9 mouse cellular contexts compared by ENCODE assay signal in the genomic region with DNA sequence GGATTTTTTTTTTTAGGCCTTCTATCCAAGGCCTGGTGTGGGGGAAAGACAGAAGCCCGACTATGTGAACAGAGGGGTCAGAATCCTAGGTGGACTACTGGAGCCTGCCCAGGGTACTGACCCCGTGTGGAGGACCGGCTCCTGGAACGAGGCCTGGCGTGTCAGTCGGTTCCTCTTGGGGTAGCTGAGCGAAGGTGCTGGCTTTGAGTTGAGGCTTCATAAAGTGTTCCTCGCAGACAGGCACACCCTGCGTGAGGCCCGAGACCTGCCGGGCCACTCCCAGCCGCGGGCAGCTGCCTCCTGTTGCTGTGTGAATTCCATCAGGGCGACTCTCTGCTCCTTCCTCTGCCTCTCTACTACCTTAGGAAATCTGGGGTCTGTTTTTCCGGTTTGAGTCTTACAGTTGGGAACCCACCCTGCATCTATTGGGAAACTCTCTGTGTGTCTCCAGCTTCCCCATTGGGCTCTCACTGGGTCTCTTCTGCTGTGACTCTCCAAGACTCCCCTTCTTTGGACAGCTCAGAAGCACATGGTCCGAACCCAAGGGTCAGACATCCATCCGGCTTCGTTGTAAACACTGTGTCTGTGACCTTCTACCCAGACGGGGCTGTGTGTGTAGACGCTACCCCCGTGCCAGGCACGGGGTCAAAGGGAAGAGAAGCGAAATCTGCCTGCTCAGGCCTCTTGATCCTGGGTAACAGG. TPM values are rescaled to one million over a fixed set of nuclear protein-coding genes. Genes with fewer than 3 reads are reported as not detected.
A peak's percentile ranks its signal among the peaks of the same experiment; 100 is the strongest.
DNase-seq lines count a peak whose midpoint lies in the region; ATAC-seq and TF ChIP-seq lines count a peak whose summit lies in the region.
"Had no signal": no experiment of that assay in that cellular context is flagged by ENCODE, and none has a peak within 500 bp of the region (broad histone marks: within the 10 kb centered on the region; RNA-seq: fewer than 3 reads in every experiment).

No protein-coding gene starts in this region.

- H3K4me1 ChIP-seq in liver, embryonic 15.5 days (replicated peaks), result peaks cover 7% of the 10 kb centered on the region; the same call in 1 of the 2 replicates
- peaks cover 14% of the 10 kb centered on the region; the same call in 1 of the 2 replicates for H3K4me1 ChIP-seq in liver, embryonic 12.5 days
- peaks cover 25% of the 10 kb centered on the region for H3K4me1 ChIP-seq in intestine, embryonic 16.5 days (ENCODE audit: control insufficient read depth, insufficient read depth, low read length)
- H3K4me1 ChIP-seq in limb, embryonic 15.5 days, result peaks cover 24% of the 10 kb centered on the region
- H3K4me1 ChIP-seq in forebrain, embryonic 16.5 days (replicated peaks; ENCODE audit: control insufficient read depth, insufficient read depth, low read length), result no peaks in the 10 kb centered on the region

- peak; percentile 26 for TF ChIP-seq POLR2A in myocyte (IDR thresholded peaks at IDR 0.05; ENCODE audit: insufficient read length, low read depth)

- H3K4me2 ChIP-seq in liver, embryonic 15.5 days, result no peak overlapping the region
- no peak overlapping the region for H3K4me2 ChIP-seq in liver, embryonic 12.5 days
- H3K4me2 ChIP-seq in intestine, embryonic 16.5 days (ENCODE audit: low read depth, low read length), result peak overlapping the region; percentile 26; the same call in 1 of the 2 replicates
- no peak overlapping the region for H3K4me2 ChIP-seq in limb, embryonic 15.5 days
- peak overlapping the region; percentile 76 for H3K4me2 ChIP-seq in myocyte (ENCODE audit: low read depth)
- no peak overlapping the region for H3K4me2 ChIP-seq in forebrain, embryonic 16.5 days (ENCODE audit: low read length)

- H3K9me3 ChIP-seq in liver, embryonic 15.5 days (replicated peaks), result no peaks in the 10 kb centered on the region
- H3K9me3 ChIP-seq in liver, embryonic 12.5 days (replicated peaks), result no peaks in the 10 kb centered on the region
- no peaks in the 10 kb centered on the region for H3K9me3 ChIP-seq in intestine, embryonic 16.5 days (ENCODE audit: control insufficient read depth, low read length)
- no peaks in the 10 kb centered on the region for H3K9me3 ChIP-seq in limb, embryonic 15.5 days
- H3K9me3 ChIP-seq in forebrain, embryonic 16.5 days (ENCODE audit: control insufficient read depth, low read length), result no peaks in the 10 kb centered on the region

- H3K27ac ChIP-seq in liver, embryonic 15.5 days (replicated peaks), result 0 out of 2 replicates have a peak overlapping the region, but pooled peaks have one; percentile 14
- no peak overlapping the region for H3K27ac ChIP-seq in liver, embryonic 12.5 days
- H3K27ac ChIP-seq in intestine, embryonic 16.5 days (ENCODE audit: low read length), result peak overlapping the region; percentile 65
- peak overlapping the region; percentile 79 for H3K27ac ChIP-seq in limb, embryonic 15.5 days
- no peak overlapping the region for H3K27ac ChIP-seq in forebrain, embryonic 16.5 days (ENCODE audit: low read length)

- ATAC-seq in liver, embryonic 15.5 days (ENCODE audit: insufficient read depth), result peak; percentile 9; the same call in 1 of the 2 replicates
- ATAC-seq in liver, embryonic 12.5 days, result no peak; the same call in 1 of the 2 replicates
- ATAC-seq in intestine, embryonic 16.5 days, result peak; percentile 80
- no peak for ATAC-seq in limb, embryonic 15.5 days (ENCODE audit: insufficient number of reproducible peaks, low FRiP score, low TSS enrichment, low read depth)
- ATAC-seq in forebrain, embryonic 16.5 days, result no peak

- peak overlapping the region; percentile 8 for H3ac ChIP-seq in myocyte (ENCODE audit: control insufficient read depth, insufficient read length)

- peaks cover 41% of the 10 kb centered on the region for H3K79me2 ChIP-seq in myocyte (ENCODE audit: control insufficient read depth, insufficient read depth)

- WGBS in liver, embryonic 15.5 days (ENCODE audit: insufficient replicate concordance), result 44% methylated on average over 23 of the region's 23 CpGs
- 58% methylated on average over 23 of the region's 23 CpGs for WGBS in liver, embryonic 12.5 days (ENCODE audit: insufficient replicate concordance)
- WGBS in intestine, embryonic 16.5 days, result 48% methylated on average over 23 of the region's 23 CpGs
- WGBS in limb, embryonic 15.5 days, result 52% methylated on average over 23 of the region's 23 CpGs
- WGBS in forebrain, embryonic 16.5 days, result 81% methylated on average over 23 of the region's 23 CpGs

- no peak for DNase-seq in left cerebral cortex, adult 18-20 months (ENCODE audit: low spot score in 2 of 2)
- DNase-seq in urinary bladder, adult 2 months (ENCODE audit: low spot score), result no peak

- no peaks in the 10 kb centered on the region for H3K27me3 ChIP-seq in liver, embryonic 15.5 days
- peaks cover 19% of the 10 kb centered on the region for H3K27me3 ChIP-seq in liver, embryonic 12.5 days (replicated peaks)
- H3K27me3 ChIP-seq in intestine, embryonic 16.5 days (replicated peaks; ENCODE audit: control insufficient read depth, insufficient read depth, low read length), result no peaks in the 10 kb centered on the region
- no peaks in the 10 kb centered on the region for H3K27me3 ChIP-seq in limb, embryonic 15.5 days
- no peaks in the 10 kb centered on the region for H3K27me3 ChIP-seq in myocyte (ENCODE audit: control insufficient read depth, insufficient read depth, insufficient read length)
- no peaks in the 10 kb centered on the region for H3K27me3 ChIP-seq in forebrain, embryonic 16.5 days (replicated peaks; ENCODE audit: control insufficient read depth, insufficient read depth, low read length)

- H3K36me3 ChIP-seq in liver, embryonic 15.5 days (replicated peaks), result no peaks in the 10 kb centered on the region
- no peaks in the 10 kb centered on the region for H3K36me3 ChIP-seq in liver, embryonic 12.5 days
- no peaks in the 10 kb centered on the region for H3K36me3 ChIP-seq in intestine, embryonic 16.5 days (ENCODE audit: control insufficient read depth, insufficient read depth, low read length)
- no peaks in the 10 kb centered on the region for H3K36me3 ChIP-seq in limb, embryonic 15.5 days
- peaks cover 12% of the 10 kb centered on the region for H3K36me3 ChIP-seq in myocyte (ENCODE audit: control insufficient read depth, insufficient read depth)
- no peaks in the 10 kb centered on the region for H3K36me3 ChIP-seq in forebrain, embryonic 16.5 days (ENCODE audit: control insufficient read depth, insufficient read depth)

- no peak overlapping the region for H3K4me3 ChIP-seq in liver, embryonic 15.5 days (replicated peaks)
- H3K4me3 ChIP-seq in liver, embryonic 12.5 days, result no peak overlapping the region
- no peak overlapping the region for H3K4me3 ChIP-seq in intestine, embryonic 16.5 days (ENCODE audit: low read length)
- no peak overlapping the region for H3K4me3 ChIP-seq in limb, embryonic 15.5 days
- H3K4me3 ChIP-seq in myocyte, result no peak overlapping the region
- no peak overlapping the region for H3K4me3 ChIP-seq in forebrain, embryonic 16.5 days (replicated peaks; ENCODE audit: low read length)
- H3K4me3 ChIP-seq: erythroblast, embryonic 14.5 days had no signal

- no peak overlapping the region for H3K9ac ChIP-seq in liver, embryonic 15.5 days
- H3K9ac ChIP-seq in liver, embryonic 12.5 days, result no peak overlapping the region
- H3K9ac ChIP-seq in intestine, embryonic 16.5 days (ENCODE audit: low read depth, low read length), result 0 out of 2 replicates have a peak overlapping the region, but pooled peaks have one; percentile 35
- H3K9ac ChIP-seq in limb, embryonic 15.5 days, result no peak overlapping the region
- H3K9ac ChIP-seq in forebrain, embryonic 16.5 days (replicated peaks; ENCODE audit: low read depth, low read length), result no peak overlapping the region

TF ChIP-seq in myocyte, 11 proteins besides CTCF, POLR2A, EP300 and RAD21 (continues in another document):
- TF ChIP-seq USF1 (IDR thresholded peaks at IDR 0.05; ENCODE audit: low read depth), result no peak
- no peak for TF ChIP-seq CEBPB (IDR thresholded peaks at IDR 0.05; ENCODE audit: insufficient read depth, poor library complexity, severe bottlenecking)
- no peak for TF ChIP-seq SRF (IDR thresholded peaks at IDR 0.05; ENCODE audit: control insufficient read depth, insufficient read length, low read depth)
- TF ChIP-seq MYOD1 (IDR thresholded peaks at IDR 0.05; ENCODE audit: control insufficient read depth in 1 of 3, insufficient read length in 2 of 3, low read depth in 2 of 3), result peak in 2 of 3 experiments; percentile 57 to 83

RNA-seq across cellular contexts. Expression of a gene that starts 26.5 kb away (rescaled TPM):
- 0.31 and 0.44 TPM in 2 replicates for polyA plus RNA-seq in liver, embryonic 15.5 days (2015; fragmentation: Nextera tagmentation; extraction: Ambion mirVana)
- polyA plus RNA-seq in liver, embryonic 12.5 days (2016; fragmentation: Nextera tagmentation; extraction: Ambion mirVana), result 0.18 and 0.37 TPM in 2 replicates
- 1.6 and 1.8 TPM in 2 replicates for polyA plus RNA-seq in intestine, embryonic 16.5 days (2015; fragmentation: Nextera tagmentation; extraction: Ambion mirVana)
- 1.4 and 1.7 TPM in 2 replicates for polyA plus RNA-seq in limb, embryonic 15.5 days (2015; fragmentation: Nextera tagmentation; extraction: Ambion mirVana)
- polyA plus RNA-seq in myocyte (2012; fragmentation: generic; extraction: Trizol), result 1.6 TPM
- 1 to 10 TPM; 1.4 to 2.0 TPM for total RNA-seq in left cerebral cortex, adult 18-20 months (2021)
- 1.7 and 2.0 TPM in 2 replicates for polyA plus RNA-seq in urinary bladder, adult 2 months (2012; rRNA removed)
- polyA plus RNA-seq in forebrain, embryonic 16.5 days (2015; fragmentation: Nextera tagmentation; extraction: Ambion mirVana), result 0.14 and 0.25 TPM in 2 replicates

RNA-seq across cellular contexts. Expression of a gene that starts 51.8 kb away (rescaled TPM):
- 16.9 and 21.5 TPM in 2 replicates for polyA plus RNA-seq in liver, embryonic 15.5 days (2015; fragmentation: Nextera tagmentation; extraction: Ambion mirVana)
- polyA plus RNA-seq in liver, embryonic 12.5 days (2016; fragmentation: Nextera tagmentation; extraction: Ambion mirVana), result 8.8 and 9.0 TPM in 2 replicates
- polyA plus RNA-seq in intestine, embryonic 16.5 days (2015; fragmentation: Nextera tagmentation; extraction: Ambion mirVana), result 31.6 and 41.6 TPM in 2 replicates
- polyA plus RNA-seq in limb, embryonic 15.5 days (2015; fragmentation: Nextera tagmentation; extraction: Ambion mirVana), result 13.1 and 13.4 TPM in 2 replicates
- polyA plus RNA-seq in myocyte (2012; fragmentation: generic; extraction: Trizol), result 21.8 TPM
- 10 to 100 TPM; 11.2 to 11.5 TPM for total RNA-seq in left cerebral cortex, adult 18-20 months (2021)
- polyA plus RNA-seq in urinary bladder, adult 2 months (2012; rRNA removed), result 45.9 and 57.6 TPM in 2 replicates
- 2.1 TPM in 2 replicates for polyA plus RNA-seq in forebrain, embryonic 16.5 days (2015; fragmentation: Nextera tagmentation; extraction: Ambion mirVana)

RNA-seq across cellular contexts. Expression of a gene that starts 58.5 kb away (rescaled TPM):
- 0.21 and 0.30 TPM in 2 replicates for polyA plus RNA-seq in liver, embryonic 15.5 days (2015; fragmentation: Nextera tagmentation; extraction: Ambion mirVana)
- polyA plus RNA-seq in liver, embryonic 12.5 days (2016; fragmentation: Nextera tagmentation; extraction: Ambion mirVana), result 0.22 and 0.30 TPM in 2 replicates
- 2.4 and 3.4 TPM in 2 replicates for polyA plus RNA-seq in intestine, embryonic 16.5 days (2015; fragmentation: Nextera tagmentation; extraction: Ambion mirVana)
- 2.0 and 2.3 TPM in 2 replicates for polyA plus RNA-seq in limb, embryonic 15.5 days (2015; fragmentation: Nextera tagmentation; extraction: Ambion mirVana)
- polyA plus RNA-seq in myocyte (2012; fragmentation: generic; extraction: Trizol), result 0.24 TPM
- total RNA-seq in left cerebral cortex, adult 18-20 months (2021), result 1 to 10 TPM; 7.3 to 8.2 TPM
- polyA plus RNA-seq in urinary bladder, adult 2 months (2012; rRNA removed), result 0.18 and 0.28 TPM in 2 replicates
- 2.6 and 2.7 TPM in 2 replicates for polyA plus RNA-seq in forebrain, embryonic 16.5 days (2015; fragmentation: Nextera tagmentation; extraction: Ambion mirVana)
- polyA plus RNA-seq: erythroblast, embryonic 14.5 days had no signal

Comparison
In these comparisons a context has a peak if more than half of its experiments do, and no peak if none do; other contexts are left out.
1. ATAC-seq: peak in liver, embryonic 15.5 days (single experiment) and intestine, embryonic 16.5 days (single experiment); none in liver, embryonic 12.5 days (single experiment), limb, embryonic 15.5 days (single experiment) and forebrain, embryonic 16.5 days (single experiment).
2. H3K27ac ChIP-seq: peak in liver, embryonic 15.5 days (single experiment), intestine, embryonic 16.5 days (single experiment) and limb, embryonic 15.5 days (single experiment); none in liver, embryonic 12.5 days (single experiment) and forebrain, embryonic 16.5 days (single experiment).
3. H3K4me2 ChIP-seq: peak in intestine, embryonic 16.5 days (single experiment) and myocyte (single experiment); none in liver, embryonic 15.5 days (single experiment), liver, embryonic 12.5 days (single experiment), limb, embryonic 15.5 days (single experiment) and forebrain, embryonic 16.5 days (single experiment).